Mouse (Mus musculus) embryonic facial prominence, embryonic 14.5 days (tissue): Measurements from ENCODE around the gene Bicd2. TPM values are rescaled to one million over a fixed set of nuclear protein-coding genes. Genes with fewer than 3 reads are reported as not detected.

Experiments
- ATAC-seq: fragments of 200-750 bp; cut with Nextera tagmentation; 2 replicates; pipeline ENCODE4 v1.8.0; 2017; ENCODE audit warnings: low read depth, moderate number of reproducible peaks, moderate TSS enrichment
- DNase-seq: peaks from one replicate; pipeline ENCODE4 v3.0.0-alpha.2; 2015; ENCODE audit warnings: low spot score
- H3K27ac ChIP-seq: fragments of 300-500 bp; sonication (generic); replicated peaks from 2 replicates; pipeline ENCODE4 v1.5.1; 2014; ENCODE audit warnings: low read depth, mild to moderate bottlenecking, low read length, moderate library complexity
- H3K27me3 ChIP-seq: fragments of 300-500 bp; sonication (generic); replicated peaks from 2 replicates; pipeline ENCODE4 v1.6.1; 2014; ENCODE audit warnings: low read length; ENCODE audit not compliant: control insufficient read depth, insufficient read depth
- H3K36me3 ChIP-seq: fragments of 300-500 bp; sonication (generic); 2 replicates; pipeline ENCODE4 v1.6.1; 2014; ENCODE audit warnings: low read length, mixed read lengths; ENCODE audit not compliant: control insufficient read depth, insufficient read depth
- H3K4me1 ChIP-seq: fragments of 300-500 bp; sonication (generic); 2 replicates; pipeline ENCODE4 v1.6.1; 2014; ENCODE audit warnings: antibody characterized with exemption, low read length; ENCODE audit not compliant: control insufficient read depth, insufficient read depth
- H3K4me2 ChIP-seq: fragments of 300-500 bp; sonication (generic); 2 replicates; pipeline ENCODE4 v1.6.1; 2014; ENCODE audit warnings: low read depth, mild to moderate bottlenecking, low read length, moderate library complexity, mixed read lengths
- H3K4me3 ChIP-seq: fragments of 300-500 bp; sonication (generic); 2 replicates; pipeline ENCODE4 v1.5.1; 2014; ENCODE audit warnings: low read depth, mild to moderate bottlenecking, low read length
- H3K9ac ChIP-seq: fragments of 300-500 bp; sonication (generic); 2 replicates; pipeline ENCODE4 v1.6.1; 2014; ENCODE audit warnings: low read depth, mild to moderate bottlenecking, low read length, moderate library complexity, mixed read lengths
- H3K9me3 ChIP-seq: fragments of 300-500 bp; sonication (generic); 2 replicates; pipeline ENCODE4 v1.6.1; 2016; ENCODE audit warnings: low read length; ENCODE audit not compliant: control insufficient read depth
- WGBS: fragments of 180-500 bp; shearing (Covaris S2); extraction: QIAGEN DNeasy Blood & Tissue Kit; methylation state at CpG from one replicate; pipeline ENCODE4 v1.1.7; 2014; 5-methylcytosine and 5-hydroxymethylcytosine counted together
- polyA plus RNA-seq: library from polyadenylated mRNA; unstranded; fragments of >200 nt; fragmentation: Nextera tagmentation; extraction: Ambion mirVana; gene quantifications from 2 replicates; pipeline ENCODE4 v1.2.1, GENCODE M21; 2014

Bicd2 gene
- polyA plus RNA-seq = 35.9 and 37.1 TPM in 2 replicates

DNA sequence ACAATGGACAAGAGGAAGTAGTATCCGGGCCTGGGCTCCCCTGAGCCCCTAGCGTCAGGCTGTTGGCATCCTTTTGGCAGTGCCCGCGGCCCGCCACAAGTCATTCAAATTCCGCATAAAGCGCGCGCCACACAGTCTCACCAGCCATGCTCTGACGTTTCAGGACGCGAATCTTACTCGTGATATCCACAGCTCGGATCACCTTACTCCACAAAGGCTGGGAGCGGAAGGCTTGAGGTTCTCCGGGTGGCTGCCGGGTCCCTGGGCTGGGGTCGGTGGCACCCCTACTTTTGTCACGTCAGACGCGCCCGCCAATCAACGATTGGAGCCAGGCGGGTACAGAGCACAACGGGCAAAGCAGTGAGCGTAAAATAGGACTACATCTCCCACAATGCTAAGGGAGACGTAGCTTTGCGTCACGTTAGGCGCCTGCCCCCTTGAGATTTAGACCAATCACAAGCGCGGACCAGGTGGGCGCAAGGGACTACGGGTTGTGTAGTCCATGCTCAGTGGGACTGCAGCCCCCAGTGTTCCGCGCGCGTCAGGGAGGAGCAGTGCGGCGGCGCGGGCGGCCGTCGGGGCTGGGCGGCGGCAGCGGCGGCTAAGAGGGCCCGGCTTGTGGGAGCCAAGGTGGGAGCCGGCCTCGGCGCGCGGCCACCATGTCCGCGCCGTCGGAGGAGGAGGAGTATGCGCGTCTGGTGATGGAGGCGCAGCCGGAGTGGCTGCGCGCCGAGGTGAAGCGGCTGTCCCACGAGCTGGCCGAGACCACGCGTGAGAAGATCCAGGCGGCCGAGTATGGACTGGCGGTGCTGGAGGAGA is at the start of gene Bicd2:
TSS of gene Bicd2 (plus strand) at position 574 of the 819 bp plus-strand sequence.
- Histone ChIP-seq H3K4me2 (peak within 1 kb of the TSS; percentile 74), H3K9ac (peak within 1 kb of the TSS; percentile 91), H3K27ac (peak within 1 kb of the TSS; percentile 75), H3K27me3 (no peaks in the 10 kb centered on the region), H3K4me3 (peak within 1 kb of the TSS; percentile 91), H3K4me1 (peaks cover 22% of the 10 kb centered on the region), H3K36me3 (no peaks in the 10 kb centered on the region), H3K9me3 (no peaks in the 10 kb centered on the region)
- under 1% methylated on average over 42 of the region's 74 CpGs for WGBS
- DNase-seq = peak; percentile 100
- ATAC-seq = peak; percentile 100

DNA sequence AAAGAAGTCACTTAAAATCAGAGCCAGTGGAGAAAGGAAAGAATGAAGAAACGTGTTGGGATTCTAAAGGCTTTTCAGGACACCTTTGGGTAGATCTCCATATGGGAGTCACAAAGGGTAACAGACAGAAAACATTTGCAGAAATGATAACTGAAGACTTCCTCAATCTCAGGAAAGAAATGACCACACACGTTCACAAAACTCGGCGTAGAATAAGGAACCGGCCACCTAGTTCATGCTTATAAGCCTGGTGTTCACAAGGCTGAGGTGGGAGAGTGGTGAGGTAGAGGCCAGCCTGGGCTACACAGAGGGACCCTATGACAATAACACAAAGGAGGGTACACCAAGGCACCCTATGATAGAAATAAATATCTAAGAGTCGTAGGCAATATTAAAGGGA is 49.4 kb upstream of the Bicd2 start:
- no peaks in the 10 kb centered on the region for H3K4me1 ChIP-seq
- no peak overlapping the region for H3K4me2 ChIP-seq
- no peak overlapping the region for H3K4me3 ChIP-seq
- H3K9ac ChIP-seq = no peak overlapping the region
- H3K9me3 ChIP-seq = peaks cover 5% of the 10 kb centered on the region; the same call in 1 of the 2 replicates
- WGBS = 89% methylated on average over 6 of the region's 6 CpGs
- DNase-seq (no peak), ATAC-seq (no peak)
- no peaks in the 10 kb centered on the region for H3K36me3 ChIP-seq
- H3K27ac ChIP-seq = no peak overlapping the region
- H3K27me3 ChIP-seq = no peaks in the 10 kb centered on the region

DNA sequence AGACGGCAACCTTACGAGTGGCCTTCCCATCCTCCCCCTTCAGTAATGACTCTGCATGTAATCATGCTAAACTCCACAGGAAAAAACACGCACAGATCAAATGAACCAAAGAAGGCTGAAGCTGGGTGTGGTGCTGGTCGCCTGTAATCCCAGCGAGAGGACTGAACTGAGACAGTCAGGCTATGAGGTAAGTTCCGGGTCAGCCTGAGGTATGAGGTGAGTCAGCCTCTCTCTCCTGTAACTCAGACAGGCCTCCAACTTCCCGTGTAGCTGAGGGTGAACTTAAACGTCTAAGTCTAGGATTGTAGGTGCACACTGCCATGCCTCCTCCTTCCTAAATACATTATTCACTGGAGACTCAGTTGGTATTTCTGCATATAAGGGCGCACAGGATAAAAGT is 47.3 kb upstream of the Bicd2 start:
- H3K9ac ChIP-seq = no peak overlapping the region
- H3K9me3 ChIP-seq = peaks cover 5% of the 10 kb centered on the region; the same call in 1 of the 2 replicates
- no peak overlapping the region for H3K4me2 ChIP-seq
- no peaks in the 10 kb centered on the region for H3K4me1 ChIP-seq
- ATAC-seq (no peak), DNase-seq (no peak)
- no peaks in the 10 kb centered on the region for H3K27me3 ChIP-seq
- no peak overlapping the region for H3K4me3 ChIP-seq
- H3K27ac ChIP-seq = no peak overlapping the region
- 64% methylated on average over 9 of the region's 9 CpGs for WGBS
- no peaks in the 10 kb centered on the region for H3K36me3 ChIP-seq

DNA sequence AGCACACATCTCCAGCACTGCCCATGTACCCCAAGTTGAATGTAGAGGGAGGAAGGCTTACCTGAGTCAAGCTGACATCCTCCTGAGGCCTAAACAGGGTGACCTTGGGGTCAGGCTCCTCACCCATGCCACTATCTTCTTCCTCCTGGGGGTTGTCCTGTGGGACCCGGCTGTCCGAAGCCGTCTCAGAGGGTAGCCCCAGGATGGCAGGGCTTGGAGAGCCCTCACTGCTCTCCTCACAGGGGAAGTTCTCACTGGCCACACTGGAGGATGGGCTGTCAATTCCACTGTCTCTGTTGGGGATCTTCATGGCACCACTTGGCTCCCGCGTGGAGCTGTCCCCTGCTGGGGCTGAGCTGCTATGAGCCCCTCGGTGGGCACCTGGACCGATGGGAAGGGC is 45.1 kb upstream of the Bicd2 start:
- no peak for ATAC-seq
- 72% methylated on average over 7 of the region's 7 CpGs for WGBS

DNA sequence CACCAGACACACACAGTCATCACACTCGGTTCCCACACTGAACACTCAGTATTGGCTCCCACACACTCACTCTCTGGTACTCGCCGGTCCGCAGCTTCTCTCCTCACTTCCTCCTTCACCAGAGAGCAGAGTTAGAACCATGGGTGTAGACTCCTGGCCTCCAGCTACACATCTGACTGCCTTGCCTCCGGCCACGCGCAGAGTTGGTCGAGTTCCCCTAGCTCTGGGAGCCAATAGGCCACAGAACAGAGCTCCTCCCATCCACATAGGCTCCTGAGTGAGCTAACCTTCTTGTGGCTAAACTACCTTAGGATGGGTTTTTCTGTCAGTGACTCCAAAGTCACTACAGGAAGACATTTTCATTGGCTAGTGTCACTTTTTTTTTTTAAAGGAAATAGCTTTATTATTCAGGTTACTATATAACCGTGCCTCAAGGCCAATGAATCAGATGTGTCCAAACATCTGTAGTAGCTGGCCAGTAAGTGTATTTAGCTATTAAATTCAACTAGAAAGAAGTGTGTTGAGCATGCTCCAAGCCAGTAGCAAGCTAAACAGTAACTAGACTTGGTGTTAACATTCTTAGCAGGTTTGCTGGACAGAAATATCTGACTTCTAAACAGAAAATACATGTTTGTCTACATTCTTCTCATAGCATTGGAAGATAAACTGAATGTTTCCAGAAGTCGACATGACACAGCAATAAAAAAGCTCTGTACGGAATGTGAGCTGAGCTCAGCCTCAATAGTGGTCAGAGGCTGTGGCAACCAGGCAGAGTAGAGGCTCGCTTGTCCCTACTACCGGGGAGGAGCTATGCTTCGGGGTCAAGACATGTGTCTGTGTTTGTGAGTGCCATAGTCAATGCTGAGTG is 42.6 kb upstream of the Bicd2 start:
- DNase-seq (no peak), ATAC-seq (no peak)
- no peak overlapping the region for H3K4me3 ChIP-seq
- H3K36me3 ChIP-seq = no peaks in the 10 kb centered on the region
- no peaks in the 10 kb centered on the region for H3K9me3 ChIP-seq
- no peaks in the 10 kb centered on the region for H3K4me1 ChIP-seq
- no peak overlapping the region for H3K27ac ChIP-seq
- no peaks in the 10 kb centered on the region for H3K27me3 ChIP-seq
- WGBS = 81% methylated on average over 14 of the region's 14 CpGs
- H3K4me2 ChIP-seq = no peak overlapping the region
- H3K9ac ChIP-seq = no peak overlapping the region

More for the DNA sequence above, 45.1 kb upstream of the Bicd2 start:
- no peak for DNase-seq
- no peaks in the 10 kb centered on the region for H3K27me3 ChIP-seq
- H3K4me2 ChIP-seq = no peak overlapping the region
- peaks cover 4% of the 10 kb centered on the region; the same call in 1 of the 2 replicates for H3K9me3 ChIP-seq
- no peak overlapping the region for H3K27ac ChIP-seq
- H3K4me3 ChIP-seq = no peak overlapping the region
- no peaks in the 10 kb centered on the region for H3K4me1 ChIP-seq
- H3K36me3 ChIP-seq = no peaks in the 10 kb centered on the region
- no peak overlapping the region for H3K9ac ChIP-seq

DNA sequence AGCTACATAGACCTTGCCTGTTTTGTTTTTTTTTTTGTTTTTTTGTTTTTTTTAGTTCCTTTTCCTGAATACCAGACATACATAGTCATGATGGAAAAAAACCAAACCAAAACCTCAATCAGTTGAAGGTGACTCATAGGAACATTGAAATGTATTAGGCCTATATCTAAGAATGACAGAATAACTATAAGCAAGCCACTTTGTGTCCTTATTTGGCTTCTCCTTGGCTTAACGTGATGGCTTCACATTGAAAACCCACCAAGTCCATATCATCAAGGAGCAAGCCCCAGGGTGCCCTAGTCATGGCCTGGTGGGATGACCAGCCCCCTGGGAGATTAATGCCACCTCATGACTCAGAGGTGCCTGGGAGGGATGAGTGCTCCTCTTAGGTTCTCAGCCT is 40.6 kb upstream of the Bicd2 start:
- Histone ChIP-seq H3K9me3 (no peaks in the 10 kb centered on the region), H3K27me3 (no peaks in the 10 kb centered on the region), H3K4me3 (no peak overlapping the region), H3K4me2 (no peak overlapping the region), H3K9ac (no peak overlapping the region), H3K36me3 (no peaks in the 10 kb centered on the region), H3K27ac (no peak overlapping the region), H3K4me1 (no peaks in the 10 kb centered on the region)
- no peak for DNase-seq
- 72% methylated on average over 1 of the region's 1 CpGs for WGBS
- ATAC-seq = no peak

DNA sequence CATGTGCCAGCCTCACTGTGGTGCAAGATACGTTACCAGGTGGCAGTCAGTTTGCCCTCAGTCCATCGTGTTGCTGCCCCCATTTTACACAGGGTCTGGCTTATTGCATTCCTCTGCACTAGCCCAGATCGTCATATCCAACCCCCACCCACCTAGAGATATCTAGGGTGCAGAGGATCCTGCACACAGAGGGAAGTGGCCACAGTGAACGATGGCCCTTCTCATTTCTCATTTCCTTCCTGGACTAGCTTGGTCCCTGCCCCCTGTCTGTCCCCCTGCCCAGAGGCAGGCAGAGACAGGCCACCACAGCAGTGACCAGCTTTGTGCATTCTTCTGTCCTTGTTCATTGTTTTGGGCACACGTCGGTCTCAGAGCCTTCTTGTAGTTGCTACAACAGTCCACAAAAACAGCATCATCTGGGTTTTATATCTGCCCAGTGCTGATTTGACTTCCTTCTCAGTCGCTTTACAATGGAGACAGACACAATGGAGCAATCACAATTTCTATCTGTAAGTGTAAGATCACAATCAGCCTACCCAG is 34.5 kb upstream of the Bicd2 start:
- ATAC-seq = no peak

DNA sequence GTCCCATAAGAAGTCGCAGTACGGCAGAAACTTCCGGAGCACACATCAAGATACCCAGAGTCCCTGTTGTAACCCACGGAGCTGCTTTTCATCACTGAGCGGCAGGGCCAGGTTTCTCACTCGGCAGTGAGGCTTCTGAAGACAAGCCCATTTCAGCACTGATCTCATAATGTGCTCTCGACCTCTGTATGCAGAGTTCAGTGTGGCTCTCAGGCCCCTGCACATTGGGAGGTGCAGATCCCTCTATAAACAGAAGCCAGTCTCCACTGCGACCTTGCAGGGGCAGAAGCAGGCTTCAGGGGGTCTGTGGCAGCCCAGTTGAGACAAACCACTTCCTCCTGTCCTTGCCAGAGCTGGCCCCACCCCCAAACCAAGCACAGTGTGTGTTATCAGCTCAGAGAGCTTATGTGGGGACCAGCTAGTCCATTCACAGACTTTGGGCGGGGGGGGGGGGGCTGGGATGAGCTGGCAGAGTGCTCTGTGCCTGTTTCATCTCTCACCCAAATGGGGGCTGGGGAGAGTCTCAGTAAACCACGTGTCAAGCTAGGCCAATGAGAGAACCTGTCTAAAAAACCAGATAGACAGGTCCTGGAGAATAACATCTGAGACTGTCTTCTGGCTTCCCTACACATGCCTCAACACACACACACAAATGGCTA is 33.9 kb upstream of the Bicd2 start:
- H3K9ac ChIP-seq = peak overlapping the region; percentile 22; the same call in 1 of the 2 replicates
- H3K36me3 ChIP-seq = no peaks in the 10 kb centered on the region
- H3K4me1 ChIP-seq = peaks cover 9% of the 10 kb centered on the region
- DNase-seq (peak; percentile 85), ATAC-seq (peak; percentile 91)
- H3K4me3 ChIP-seq = no peak overlapping the region
- H3K4me2 ChIP-seq = peak overlapping the region; percentile 36
- 25% methylated on average over 10 of the region's 10 CpGs for WGBS
- H3K9me3 ChIP-seq = no peaks in the 10 kb centered on the region
- peak overlapping the region; percentile 80 for H3K27ac ChIP-seq
- H3K27me3 ChIP-seq = no peaks in the 10 kb centered on the region

More for the DNA sequence above, 34.5 kb upstream of the Bicd2 start:
- Histone ChIP-seq H3K9me3 (no peaks in the 10 kb centered on the region), H3K4me2 (peak overlapping the region; percentile 36), H3K4me1 (peaks cover 9% of the 10 kb centered on the region), H3K4me3 (no peak overlapping the region), H3K27me3 (no peaks in the 10 kb centered on the region), H3K27ac (peak overlapping the region; percentile 80), H3K9ac (0 out of 2 replicates have a peak overlapping the region, but pooled peaks have one; percentile 22), H3K36me3 (no peaks in the 10 kb centered on the region)
- no peak for DNase-seq
- 55% methylated on average over 7 of the region's 7 CpGs for WGBS
